Mouse (Mus musculus) lung, embryonic 14.5 days (tissue): Measurements from ENCODE around the gene Iqschfp. TPM values are rescaled to one million over a fixed set of nuclear protein-coding genes. Genes with fewer than 3 reads are reported as not detected.
A peak's percentile ranks its signal among the peaks of the same experiment; 100 is the strongest.

Source experiments
- ATAC-seq: fragments of 200-750 bp; cut with Nextera tagmentation; 2 replicates; pipeline ENCODE4 v1.8.0; 2017; ENCODE audit warnings: mild to moderate bottlenecking, moderate TSS enrichment, moderate library complexity; ENCODE audit not compliant: insufficient read depth
- DNase-seq: peaks from one replicate; pipeline ENCODE4 v3.0.0-alpha.2; 2015
- H3K27ac ChIP-seq: fragments of 300-500 bp; sonication (generic); 2 replicates; pipeline ENCODE4 v1.5.1; 2014; ENCODE audit warnings: low read depth, mild to moderate bottlenecking, moderate library complexity
- H3K27me3 ChIP-seq: fragments of 300-500 bp; sonication (generic); 2 replicates; pipeline ENCODE4 v1.6.1; 2014; ENCODE audit warnings: low read length, control low read depth; ENCODE audit not compliant: insufficient read depth
- H3K36me3 ChIP-seq: fragments of 300-500 bp; sonication (generic); 2 replicates; pipeline ENCODE4 v1.6.1; 2014; ENCODE audit warnings: control low read depth; ENCODE audit not compliant: insufficient read depth
- H3K4me1 ChIP-seq: fragments of 300-500 bp; sonication (generic); 2 replicates; pipeline ENCODE4 v1.6.1; 2014; ENCODE audit warnings: antibody characterized with exemption, control low read depth; ENCODE audit not compliant: insufficient read depth
- H3K4me2 ChIP-seq: fragments of 300-500 bp; sonication (generic); 2 replicates; pipeline ENCODE4 v1.6.1; 2014; ENCODE audit warnings: mild to moderate bottlenecking
- H3K4me3 ChIP-seq: fragments of 300-500 bp; sonication (generic); 2 replicates; pipeline ENCODE4 v1.5.1; 2014; ENCODE audit warnings: low read depth, low read length
- H3K9ac ChIP-seq: fragments of 300-500 bp; sonication (generic); 2 replicates; pipeline ENCODE4 v1.6.1; 2014
- H3K9me3 ChIP-seq: fragments of 300-500 bp; sonication (generic); 2 replicates; pipeline ENCODE4 v1.6.1; 2016; ENCODE audit warnings: low read depth, low read length, control low read depth
- CTCF ChIP-seq: IDR thresholded peaks from 2 replicates; pipeline ENCODE4 v1.5.1; 2016; ENCODE audit warnings: antibody characterized with exemption, low read depth
- WGBS: fragments of 180-500 bp; shearing (Covaris S2); extraction: QIAGEN DNeasy Blood & Tissue Kit; methylation state at CpG from one replicate; pipeline ENCODE4 v1.1.7; 2014; 5-methylcytosine and 5-hydroxymethylcytosine counted together
- polyA plus RNA-seq: library from polyadenylated mRNA; unstranded; fragments of >200 nt; fragmentation: Nextera tagmentation; extraction: Ambion mirVana; gene quantifications from 2 replicates; pipeline ENCODE4 v1.2.1, GENCODE M21; 2014

Iqschfp gene
- polyA plus RNA-seq, 1 experiment from 2014 or later: not detected

GRCm38 (mm10) chr3:68332515-68332914 lies 440.5 kb downstream of the Iqschfp start:
- DNase-seq (no peak), ATAC-seq (no peak)
- no peaks in the 10 kb centered on the region for H3K36me3 ChIP-seq
- H3K9me3 ChIP-seq: no peaks in the 10 kb centered on the region
- no peak overlapping the region for H3K9ac ChIP-seq
- no peak overlapping the region for H3K4me3 ChIP-seq
- TF ChIP-seq CTCF: no peak
- 33% methylated on average over 2 of the region's 2 CpGs for WGBS
- H3K4me1 ChIP-seq: no peaks in the 10 kb centered on the region
- no peak overlapping the region for H3K4me2 ChIP-seq
- no peak overlapping the region for H3K27ac ChIP-seq
- no peaks in the 10 kb centered on the region for H3K27me3 ChIP-seq

GRCm38 (mm10) chr3:68335501-68335900 lies 443.5 kb downstream of the Iqschfp start:
- no peak overlapping the region for H3K27ac ChIP-seq
- DNase-seq (no peak), ATAC-seq (no peak)
- H3K4me3 ChIP-seq: no peak overlapping the region
- no peak overlapping the region for H3K4me2 ChIP-seq
- no peak overlapping the region for H3K9ac ChIP-seq
- 94% methylated on average over 4 of the region's 4 CpGs for WGBS
- H3K27me3 ChIP-seq: no peaks in the 10 kb centered on the region
- no peak for TF ChIP-seq CTCF
- H3K4me1 ChIP-seq: no peaks in the 10 kb centered on the region
- no peaks in the 10 kb centered on the region for H3K36me3 ChIP-seq
- H3K9me3 ChIP-seq: no peaks in the 10 kb centered on the region

- DNase-seq: no peak
- 82% methylated on average over 6 of the region's 6 CpGs for WGBS
- H3K4me1 ChIP-seq: no peaks in the 10 kb centered on the region
- no peak overlapping the region for H3K9ac ChIP-seq
- no peak for ATAC-seq
- H3K27ac ChIP-seq: no peak overlapping the region
- H3K4me2 ChIP-seq: no peak overlapping the region
- H3K36me3 ChIP-seq: no peaks in the 10 kb centered on the region
- no peak overlapping the region for H3K4me3 ChIP-seq
- H3K9me3 ChIP-seq: no peaks in the 10 kb centered on the region
- no peaks in the 10 kb centered on the region for H3K27me3 ChIP-seq
- TF ChIP-seq CTCF: no peak
Measured at GRCm38 (mm10) chr3:68350624-68351023, 458.6 kb downstream of the Iqschfp start.

GRCm38 (mm10) chr3:68351461-68351860 lies 459.4 kb downstream of the Iqschfp start:
- Histone ChIP-seq H3K4me3 (no peak overlapping the region), H3K27me3 (no peaks in the 10 kb centered on the region), H3K9ac (no peak overlapping the region), H3K36me3 (no peaks in the 10 kb centered on the region), H3K4me2 (no peak overlapping the region), H3K27ac (no peak overlapping the region), H3K4me1 (no peaks in the 10 kb centered on the region), H3K9me3 (no peaks in the 10 kb centered on the region)
- DNase-seq (peak; percentile 66), ATAC-seq (peak; percentile 50; the same call in 1 of the 2 replicates)
- no peak for TF ChIP-seq CTCF
- WGBS: 6% methylated on average over 3 of the region's 3 CpGs

GRCm38 (mm10) chr3:68352961-68353360 lies 460.9 kb downstream of the Iqschfp start:
- no peak overlapping the region for H3K4me3 ChIP-seq
- H3K36me3 ChIP-seq: no peaks in the 10 kb centered on the region
- DNase-seq (no peak), ATAC-seq (no peak; the same call in 1 of the 2 replicates)
- no peaks in the 10 kb centered on the region for H3K9me3 ChIP-seq
- TF ChIP-seq CTCF: no peak
- WGBS: 74% methylated on average over 7 of the region's 7 CpGs
- peak overlapping the region; percentile 38; the same call in 1 of the 2 replicates for H3K27ac ChIP-seq
- H3K4me2 ChIP-seq: no peak overlapping the region
- no peak overlapping the region for H3K9ac ChIP-seq
- H3K4me1 ChIP-seq: no peaks in the 10 kb centered on the region
- no peaks in the 10 kb centered on the region for H3K27me3 ChIP-seq

GRCm38 (mm10) chr3:68353492-68353891 lies 461.5 kb downstream of the Iqschfp start:
- H3K27ac ChIP-seq: no peak overlapping the region
- TF ChIP-seq CTCF: no peak
- no peak overlapping the region for H3K4me3 ChIP-seq
- H3K4me1 ChIP-seq: no peaks in the 10 kb centered on the region
- no peak overlapping the region for H3K4me2 ChIP-seq
- WGBS: 49% methylated on average over 3 of the region's 3 CpGs
- H3K27me3 ChIP-seq: no peaks in the 10 kb centered on the region
- peak; percentile 51 for DNase-seq
- H3K9ac ChIP-seq: no peak overlapping the region
- no peaks in the 10 kb centered on the region for H3K9me3 ChIP-seq
- ATAC-seq: peak; percentile 40; the same call in 1 of the 2 replicates
- H3K36me3 ChIP-seq: no peaks in the 10 kb centered on the region

- H3K4me2 ChIP-seq: no peak overlapping the region
- H3K4me1 ChIP-seq: no peaks in the 10 kb centered on the region
- no peaks in the 10 kb centered on the region for H3K9me3 ChIP-seq
- ATAC-seq (no peak), DNase-seq (no peak)
- 81% methylated on average over 2 of the region's 2 CpGs for WGBS
- H3K4me3 ChIP-seq: no peak overlapping the region
- no peaks in the 10 kb centered on the region for H3K27me3 ChIP-seq
- H3K9ac ChIP-seq: no peak overlapping the region
- H3K27ac ChIP-seq: no peak overlapping the region
- H3K36me3 ChIP-seq: no peaks in the 10 kb centered on the region
- no peak for TF ChIP-seq CTCF
Measured at GRCm38 (mm10) chr3:68356516-68356915, 464.5 kb downstream of the Iqschfp start.

- DNase-seq: no peak
Measured at GRCm38 (mm10) chr3:68368029-68368428, 476.0 kb downstream of the Iqschfp start.

More at GRCm38 (mm10) chr3:68368029-68368428, 476.0 kb downstream of the Iqschfp start:
- Histone ChIP-seq H3K9ac (no peak overlapping the region), H3K36me3 (no peaks in the 10 kb centered on the region), H3K27me3 (no peaks in the 10 kb centered on the region), H3K4me2 (no peak overlapping the region), H3K9me3 (no peaks in the 10 kb centered on the region), H3K27ac (no peak overlapping the region), H3K4me1 (no peaks in the 10 kb centered on the region), H3K4me3 (no peak overlapping the region)
- TF ChIP-seq CTCF: no peak
- ATAC-seq: no peak
